Mouse (Mus musculus) megakaryocyte, embryonic 14.5 days (primary cell): Measurements from ENCODE around the gene Cbx7. TPM values are rescaled to one million over a fixed set of nuclear protein-coding genes. Genes with fewer than 3 reads are reported as not detected.
"Not testable (repeated sequence)": the region's sequence is repeated elsewhere in the genome, so short reads cannot be mapped to it uniquely, and the experiment has no call there.

ENCODE experiments used
- H3K27me3 ChIP-seq: replicated peaks from 2 replicates; pipeline ENCODE3; 2012; ENCODE audit warnings: inconsistent platforms
- H3K36me3 ChIP-seq: replicated peaks from 2 replicates; pipeline ENCODE3; 2012; ENCODE audit warnings: low read length, inconsistent platforms, mixed read lengths
- H3K4me1 ChIP-seq: 2 replicates; pipeline ENCODE4 v1.6.1; 2012; ENCODE audit warnings: inconsistent platforms
- H3K4me3 ChIP-seq: replicated peaks from 2 replicates; pipeline ENCODE3; 2012; ENCODE audit warnings: moderate library complexity, mild to moderate bottlenecking, inconsistent platforms
- H3K9me3 ChIP-seq: 2 replicates; pipeline ENCODE4 v1.6.1; 2012; ENCODE audit warnings: inconsistent platforms
- FLI1 ChIP-seq: IDR thresholded peaks from 2 replicates; pipeline ENCODE4 v1.6.1; 2012; ENCODE audit warnings: low read length, inconsistent platforms, mixed read lengths
- GATA1 ChIP-seq: IDR thresholded peaks from 3 replicates; pipeline ENCODE4 v1.6.1; 2012; ENCODE audit warnings: mixed read lengths, low read length, inconsistent platforms, borderline replicate concordance
- polyA plus RNA-seq: library from polyadenylated mRNA; stranded (reverse); fragments of >175 nt; gene quantifications from 2 replicates; pipeline ENCODE4 v1.2.3, GENCODE M21; 2012; ENCODE audit warnings: low replicate concordance; ENCODE audit not compliant: insufficient read depth

Gene Cbx7
- polyA plus RNA-seq, 1 experiment = 5.7 TPM

GRCm38 (mm10) chr15:79917111-79917720 is 53.7 kb downstream of the Cbx7 start:
- no peaks in the 10 kb centered on the region for H3K4me1 ChIP-seq
- peaks cover 71% of the 10 kb centered on the region for H3K36me3 ChIP-seq
- no peak overlapping the region for H3K4me3 ChIP-seq
- peaks cover 7% of the 10 kb centered on the region for H3K27me3 ChIP-seq
- TF ChIP-seq FLI1 (no peak), GATA1 (no peak)
- peaks cover 3% of the 10 kb centered on the region; the same call in 1 of the 2 replicates for H3K9me3 ChIP-seq

- Histone ChIP-seq H3K9me3 (no peaks in the 10 kb centered on the region), H3K4me3 (no peak overlapping the region), H3K27me3 (peaks cover 4% of the 10 kb centered on the region), H3K4me1 (no peaks in the 10 kb centered on the region), H3K36me3 (peaks cover 63% of the 10 kb centered on the region)
- TF ChIP-seq GATA1 (no peak), FLI1 (no peak)
These were observed 54.8 kb downstream of the Cbx7 start for GRCm38 (mm10) chr15:79916150-79916549.

- peaks cover 53% of the 10 kb centered on the region for H3K36me3 ChIP-seq
- H3K9me3 ChIP-seq = no peaks in the 10 kb centered on the region
- H3K4me1 ChIP-seq = no peaks in the 10 kb centered on the region
- no peak overlapping the region for H3K4me3 ChIP-seq
- no peaks in the 10 kb centered on the region for H3K27me3 ChIP-seq
- TF ChIP-seq FLI1 (no peak), GATA1 (no peak)
These were observed 56.6 kb downstream of the Cbx7 start for GRCm38 (mm10) chr15:79914357-79914756.

- Histone ChIP-seq H3K4me1 (no peaks in the 10 kb centered on the region), H3K9me3 (no peaks in the 10 kb centered on the region), H3K4me3 (no peak overlapping the region), H3K36me3 (peaks cover 48% of the 10 kb centered on the region), H3K27me3 (no peaks in the 10 kb centered on the region)
- TF ChIP-seq GATA1 (no peak), FLI1 (no peak)
These were observed 57.1 kb downstream of the Cbx7 start for GRCm38 (mm10) chr15:79913761-79914346.

GRCm38 (mm10) chr15:79911339-79911738 is 59.6 kb downstream of the Cbx7 start:
- Histone ChIP-seq H3K4me3 (no peak overlapping the region), H3K36me3 (peaks cover 46% of the 10 kb centered on the region), H3K27me3 (no peaks in the 10 kb centered on the region), H3K4me1 (no peaks in the 10 kb centered on the region), H3K9me3 (no peaks in the 10 kb centered on the region)
- TF ChIP-seq FLI1 (no peak), GATA1 (no peak)

GRCm38 (mm10) chr15:79910812-79911211 is 60.1 kb downstream of the Cbx7 start:
- not testable (repeated sequence) for H3K27me3 ChIP-seq
- peaks cover 46% of the 10 kb centered on the region for H3K36me3 ChIP-seq

GRCm38 (mm10) chr15:79909006-79909405 is 61.9 kb downstream of the Cbx7 start:
- peaks cover 54% of the 10 kb centered on the region for H3K36me3 ChIP-seq
- not testable (repeated sequence) for H3K9me3 ChIP-seq, H3K4me1 ChIP-seq, H3K27me3 ChIP-seq, H3K4me3 ChIP-seq

More at GRCm38 (mm10) chr15:79910812-79911211, 60.1 kb downstream of the Cbx7 start:
- not testable (repeated sequence) for H3K4me1 ChIP-seq, H3K4me3 ChIP-seq, H3K9me3 ChIP-seq

- Histone ChIP-seq H3K4me1 (peaks cover 5% of the 10 kb centered on the region), H3K36me3 (peaks cover 69% of the 10 kb centered on the region), H3K9me3 (no peaks in the 10 kb centered on the region), H3K27me3 (no peaks in the 10 kb centered on the region), H3K4me3 (no peak overlapping the region)
- no peak for TF ChIP-seq FLI1
- TF ChIP-seq GATA1 = no peak
These were observed 64.1 kb downstream of the Cbx7 start for GRCm38 (mm10) chr15:79906855-79907254.

- Histone ChIP-seq H3K27me3 (no peaks in the 10 kb centered on the region), H3K4me1 (peaks cover 5% of the 10 kb centered on the region), H3K9me3 (no peaks in the 10 kb centered on the region), H3K4me3 (no peak overlapping the region), H3K36me3 (peaks cover 80% of the 10 kb centered on the region)
- TF ChIP-seq FLI1 (no peak), GATA1 (no peak)
These were observed 65.7 kb downstream of the Cbx7 start for GRCm38 (mm10) chr15:79905211-79905610.

GRCm38 (mm10) chr15:79904678-79905077 is 66.2 kb downstream of the Cbx7 start:
- H3K27me3 ChIP-seq, H3K4me3 ChIP-seq, H3K4me1 ChIP-seq, H3K9me3 ChIP-seq: not testable (repeated sequence)
- H3K36me3 ChIP-seq = peaks cover 81% of the 10 kb centered on the region

- Histone ChIP-seq H3K4me3 (no peak overlapping the region), H3K4me1 (peaks cover 10% of the 10 kb centered on the region), H3K27me3 (no peaks in the 10 kb centered on the region), H3K9me3 (no peaks in the 10 kb centered on the region), H3K36me3 (peaks cover 83% of the 10 kb centered on the region)
- TF ChIP-seq GATA1 (no peak), FLI1 (no peak)
These were observed 67.0 kb downstream of the Cbx7 start for GRCm38 (mm10) chr15:79903963-79904362.

- not testable (repeated sequence) for H3K27me3 ChIP-seq, H3K4me1 ChIP-seq, H3K4me3 ChIP-seq, H3K9me3 ChIP-seq
- peaks cover 88% of the 10 kb centered on the region for H3K36me3 ChIP-seq
These were observed 67.8 kb downstream of the Cbx7 start for GRCm38 (mm10) chr15:79903081-79903480.
